Mouse (Mus musculus) frontal cortex, adult 2 months (tissue): Measurements from ENCODE around the gene Gm14851. TPM values are rescaled to one million over a fixed set of nuclear protein-coding genes. Genes with fewer than 3 reads are reported as not detected.
A peak's percentile ranks its signal among the peaks of the same experiment; 100 is the strongest.
"Not testable (repeated sequence)": the region's sequence is repeated elsewhere in the genome, so short reads cannot be mapped to it uniquely, and the experiment has no call there.

ENCODE experiments used
- DNase-seq, 2 experiments: peaks; one replicate each; pipeline ENCODE4 v3.0.0; 2022; ENCODE audit warnings: low spot score in 1 of 2; ENCODE audit errors: extremely low spot score in 1 of 2
- polyA plus RNA-seq: library from polyadenylated mRNA; depleted of rRNA; stranded (reverse); fragments of >200 nt; gene quantifications from 2 replicates; pipeline ENCODE4 v1.2.3, GENCODE M21; 2012; rRNA removed

Gene Gm14851
- polyA plus RNA-seq = not detected in 2 replicates

DNA sequence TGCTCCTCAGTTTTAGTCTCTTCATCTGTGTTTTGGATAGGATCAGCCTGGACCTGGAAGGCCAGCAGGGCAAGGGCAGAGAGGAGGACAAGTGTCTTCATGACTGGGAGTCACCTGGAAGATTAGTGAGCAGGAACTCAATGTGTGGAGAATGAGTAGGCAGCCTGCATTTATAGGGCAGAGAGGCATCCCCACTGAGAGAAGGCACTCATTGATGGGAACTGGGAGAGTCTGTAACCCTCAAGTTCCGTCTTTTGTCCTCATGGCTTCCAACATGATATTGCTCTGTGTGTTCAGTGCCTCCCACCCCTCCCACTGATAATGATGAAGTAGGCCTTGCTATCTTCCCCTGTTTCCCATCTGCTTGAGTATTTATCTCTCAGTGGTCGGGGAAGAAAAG lies at the start of gene Gm14851:
Gene Gm14851, minus strand, starts transcription at position 101 of the 400 bp plus-strand sequence.
- not testable (repeated sequence) for DNase-seq

DNA sequence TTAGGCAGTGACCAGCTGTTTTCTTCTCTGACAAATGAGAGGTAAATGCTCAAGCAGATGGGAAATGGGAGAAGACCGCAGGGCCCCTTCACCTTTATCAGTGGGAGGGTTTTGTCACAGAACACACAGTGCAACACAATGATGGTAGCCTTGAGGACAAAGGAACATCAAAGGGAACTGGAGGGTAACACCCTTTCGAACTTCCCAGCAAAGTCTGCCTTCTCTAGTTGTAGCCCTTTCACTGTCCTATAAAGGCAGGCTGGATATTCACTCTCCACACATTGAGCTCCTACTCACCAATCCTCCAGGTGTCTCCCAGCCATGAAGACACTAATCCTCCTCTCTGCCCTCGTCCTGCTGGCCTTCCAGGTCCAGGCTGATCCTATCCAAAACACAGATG lies 38.5 kb upstream of the Gm14851 start, which contains the start of gene Defa30:
Gene Defa30, plus strand, starts transcription at position 301 of the 400 bp plus-strand sequence.
- not testable (repeated sequence) for DNase-seq

DNA sequence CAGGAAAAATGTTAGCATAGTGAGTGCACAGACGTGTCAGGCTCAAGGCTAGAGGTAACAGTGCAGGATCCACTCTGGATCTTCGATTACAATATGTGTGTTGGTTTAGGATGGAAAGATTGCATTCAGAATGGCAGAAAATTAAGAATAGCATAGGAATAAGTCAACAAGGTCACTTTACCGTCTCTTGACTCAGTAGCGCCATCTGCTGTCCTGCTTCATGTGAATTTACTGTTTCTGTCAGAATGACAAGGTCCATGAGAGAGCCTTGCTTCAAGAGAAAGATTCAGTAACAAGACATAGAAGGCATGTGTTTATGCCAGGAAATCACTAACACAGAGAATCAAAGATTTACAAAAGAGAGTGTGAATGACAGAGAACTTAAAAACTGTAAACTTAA lies 2.7 kb downstream of the Gm14851 start:
- DNase-seq = peak in 1 of 2 experiments; percentile 0

DNA sequence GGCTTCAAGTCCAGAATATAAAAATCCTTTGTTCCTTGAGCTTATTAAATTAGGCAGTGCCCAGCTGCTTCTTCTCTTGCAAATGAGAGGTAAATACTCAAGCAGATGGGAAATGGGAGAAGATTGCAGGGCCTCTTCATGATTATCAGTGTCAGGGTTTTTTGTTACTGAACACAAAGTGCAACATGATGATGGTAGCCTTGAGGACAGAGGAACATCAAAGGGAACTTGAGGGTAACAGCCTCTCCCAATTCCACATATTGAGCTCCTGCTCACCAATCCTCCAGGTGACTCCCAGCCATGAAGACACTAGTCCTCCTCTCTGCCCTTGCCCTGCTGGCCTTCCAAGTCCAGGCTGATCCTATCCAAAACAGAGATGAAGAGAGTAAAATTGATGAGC lies 11.7 kb downstream of the Gm14851 start, which contains the start of gene Defa25:
Gene Defa25, plus strand, starts transcription at position 301 of the 400 bp plus-strand sequence.
- not testable (repeated sequence) for DNase-seq

DNA sequence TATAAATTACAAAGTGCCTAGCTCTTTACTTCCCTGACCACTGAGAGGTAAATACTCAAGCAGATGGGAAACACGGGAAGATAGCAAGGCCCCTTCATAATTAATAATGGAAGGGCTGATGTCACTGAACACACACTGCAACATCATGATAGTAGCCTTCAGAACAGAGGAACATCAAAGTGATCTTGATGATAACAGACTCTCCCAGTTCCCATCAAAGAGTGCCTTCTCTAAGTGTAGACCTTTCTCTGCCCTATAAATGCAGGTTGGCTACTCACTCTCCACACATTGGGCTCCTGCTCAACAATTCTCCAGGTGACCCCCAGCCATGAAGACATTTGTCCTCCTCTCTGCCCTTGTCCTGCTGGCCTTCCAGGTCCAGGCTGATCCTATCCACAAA lies 31.1 kb downstream of the Gm14851 start, which contains the start of gene Defa35:
Gene Defa35, plus strand, starts transcription at position 301 of the 400 bp plus-strand sequence.
- not testable (repeated sequence) for DNase-seq

DNA sequence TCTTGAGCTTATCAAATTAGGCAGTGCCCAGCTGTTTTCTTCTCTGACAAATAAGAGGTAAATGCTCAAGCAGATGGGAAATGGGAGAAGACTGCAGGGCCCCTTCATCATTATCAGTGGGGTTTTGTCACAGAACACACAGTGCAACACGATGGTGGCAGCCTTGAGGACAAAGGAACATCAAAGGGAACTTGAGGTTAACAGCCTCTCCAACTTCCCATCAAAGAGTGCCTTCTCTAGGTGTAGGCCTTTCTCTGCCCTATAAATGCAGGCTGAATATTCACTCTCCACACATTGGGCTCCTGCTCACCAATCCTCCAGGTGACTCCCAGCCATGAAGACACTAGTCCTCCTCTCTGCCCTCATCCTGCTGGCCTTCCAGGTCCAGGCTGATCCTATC lies 41.1 kb downstream of the Gm14851 start, which contains the start of gene Defa23:
Gene Defa23, plus strand, starts transcription at position 301 of the 400 bp plus-strand sequence.
- DNase-seq = not testable (repeated sequence)

Other genes starting within 250 kb of the Gm14851 start
- not detected in 2 replicates for gene Defb33, start 203.4 kb downstream of the Gm14851 start, polyA plus RNA-seq
- gene Gm15056, start 193.4 kb downstream of the Gm14851 start, polyA plus RNA-seq = not detected in 2 replicates
- gene Gm6040, start 174.0 kb downstream of the Gm14851 start, polyA plus RNA-seq = not detected in 2 replicates
- not detected in 2 replicates for gene AY761185, start 151.3 kb downstream of the Gm14851 start, polyA plus RNA-seq
- not detected in 2 replicates for gene Defa21, start 70.5 kb downstream of the Gm14851 start, polyA plus RNA-seq
- gene Defa23, start 41.0 kb downstream of the Gm14851 start, polyA plus RNA-seq = not detected in 2 replicates
- gene Defa35, start 31.0 kb downstream of the Gm14851 start, polyA plus RNA-seq = not detected in 2 replicates
- not detected in 2 replicates for gene Defa25, start 11.6 kb downstream of the Gm14851 start, polyA plus RNA-seq
- gene Defa30, start 38.6 kb upstream of the Gm14851 start, polyA plus RNA-seq = not detected in 2 replicates
- gene Defa22, start 66.2 kb upstream of the Gm14851 start, polyA plus RNA-seq = not detected in 2 replicates
- not detected in 2 replicates for gene Defa31, start 95.6 kb upstream of the Gm14851 start, polyA plus RNA-seq
- not detected in 2 replicates for gene Gm15293, start 105.5 kb upstream of the Gm14851 start, polyA plus RNA-seq
- gene Gm15292, start 153.7 kb upstream of the Gm14851 start, polyA plus RNA-seq = not detected in 2 replicates
- not detected in 2 replicates for gene Defa27, start 219.5 kb upstream of the Gm14851 start, polyA plus RNA-seq
- not detected in 2 replicates for gene Defa29, start 231.0 kb upstream of the Gm14851 start, polyA plus RNA-seq